Mouse (Mus musculus) erythroblast, embryonic 14.5 days (primary cell): ENCODE data around the gene Nacc2.

ENCODE experiments used
- GATA1 ChIP-seq: IDR thresholded peaks from 2 replicates; pipeline ENCODE4 v1.6.1; 2012; ENCODE audit warnings: low read length, inconsistent platforms, mixed read lengths
- TAL1 ChIP-seq: IDR thresholded peaks from 3 replicates; pipeline ENCODE4 v1.6.1; 2012; ENCODE audit warnings: low read length, inconsistent platforms, mixed read lengths

DNA sequence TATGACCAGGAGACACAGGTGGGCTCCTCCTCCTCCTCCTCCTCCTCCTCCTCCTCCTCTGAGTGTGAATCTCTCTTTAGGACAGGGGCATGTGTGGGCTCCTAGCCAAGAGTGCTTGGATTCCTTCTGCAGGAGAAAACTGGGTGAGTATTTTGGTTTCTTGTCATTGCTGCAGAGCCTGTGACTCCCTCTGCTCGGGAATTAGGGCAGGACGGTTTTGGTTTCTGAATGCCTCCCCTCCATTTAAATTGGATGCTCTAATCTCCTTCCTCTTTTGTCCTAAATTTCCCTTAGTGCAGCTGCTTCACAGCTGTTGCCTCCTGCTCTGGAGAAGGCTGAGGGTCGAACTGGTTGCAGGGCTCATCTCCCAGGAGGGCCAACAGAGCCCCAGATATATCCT lies 6.9 kb upstream of the Nacc2 start:
- TF ChIP-seq TAL1, result no peak
- TF ChIP-seq GATA1, result no peak
